Mouse (Mus musculus) MEL (cell line): Measurements from ENCODE around the gene Spg21. TPM values are rescaled to one million over a fixed set of nuclear protein-coding genes. Genes with fewer than 3 reads are reported as not detected.

Experiments
- DNase-seq: peaks from one replicate; pipeline ENCODE4 v3.0.0; 2011; ENCODE audit warnings: low read depth, low spot score
- H3K27ac ChIP-seq: 2 replicates; pipeline ENCODE4 v1.5.1; 2012; ENCODE audit warnings: low read depth, mild to moderate bottlenecking, control low read depth, low read length, moderate library complexity; ENCODE audit not compliant: control insufficient read depth
- H3K27me3 ChIP-seq, 2 experiments: fragments of 150-350 bp in 1 of 2; sonication (generic) in 1 of 2; 2 replicates each; pipeline ENCODE4 v1.6.1; 2012; ENCODE audit warnings: low read length in 2 of 2, mild to moderate bottlenecking in 2 of 2, improper control_type of control experiment in 1 of 2, moderate library complexity in 1 of 2; ENCODE audit not compliant: insufficient read depth in 2 of 2, control insufficient read depth in 1 of 2
- H3K36me3 ChIP-seq, 2 experiments: 2 replicates each; pipeline ENCODE4 v1.6.1; 2012 to 2014; ENCODE audit warnings: low read length in 2 of 2, improper control_type of control experiment in 1 of 2, inconsistent platforms in 1 of 2, mild to moderate bottlenecking in 1 of 2; ENCODE audit not compliant: insufficient read depth in 2 of 2, control insufficient read depth in 1 of 2
- H3K4me1 ChIP-seq, 2 experiments: fragments of 150-350 bp in 1 of 2; sonication (generic) in 1 of 2; 2 replicates each; pipeline ENCODE4 v1.6.1; 2012; ENCODE audit warnings: low read length in 2 of 2, improper control_type of control experiment in 1 of 2, mild to moderate bottlenecking in 1 of 2; ENCODE audit not compliant: insufficient read depth in 2 of 2, control insufficient read depth in 1 of 2
- H3K4me3 ChIP-seq, 2 experiments: fragments of 150-350 bp in 1 of 2; sonication (generic) in 1 of 2; 2 replicates each; pipeline ENCODE4 v1.5.1; 2012; ENCODE audit warnings: low read depth in 2 of 2, low read length in 2 of 2, mild to moderate bottlenecking in 2 of 2, moderate library complexity in 2 of 2, control low read depth in 1 of 2, improper control_type of control experiment in 1 of 2; ENCODE audit not compliant: control insufficient read depth in 1 of 2, insufficient read depth in 1 of 2
- H3K79me2 ChIP-seq: 2 replicates; pipeline ENCODE4 v1.6.1; 2012; ENCODE audit warnings: mild to moderate bottlenecking, low read length, moderate library complexity; ENCODE audit not compliant: control insufficient read depth, poor library complexity, insufficient read depth
- H3K9ac ChIP-seq: 2 replicates; pipeline ENCODE4 v1.6.1; 2012; ENCODE audit warnings: low read depth, mild to moderate bottlenecking, control low read depth, low read length, moderate library complexity; ENCODE audit not compliant: control insufficient read depth, poor library complexity, severe bottlenecking
- H3K9me3 ChIP-seq: fragments of 150-350 bp; sonication (generic); replicated peaks from 2 replicates; pipeline ENCODE4 v1.6.1; 2012; ENCODE audit warnings: mild to moderate bottlenecking, low read length, improper control_type of control experiment, moderate library complexity; ENCODE audit not compliant: insufficient read depth
- CHD2 ChIP-seq: IDR thresholded peaks from 2 replicates; pipeline ENCODE4 v1.6.1; 2011; ENCODE audit warnings: low read length, improper control_type of control experiment
- CTCF ChIP-seq, 3 experiments: IDR thresholded peaks in 2 of 3; conservative IDR thresholded peaks in 1 of 3; 2 replicates each; pipeline ENCODE4 v1.5.1; 2011 to 2012; ENCODE audit warnings: low read length in 3 of 3, low read depth in 2 of 3, mild to moderate bottlenecking in 2 of 3, improper control_type of control experiment in 1 of 3, inconsistent platforms in 1 of 3, mixed read lengths in 1 of 3, moderate library complexity in 1 of 3; ENCODE audit not compliant: control insufficient read depth in 1 of 3, insufficient read depth in 1 of 3, poor library complexity in 1 of 3, severe bottlenecking in 1 of 3
- E2F4 ChIP-seq: IDR thresholded peaks from 2 replicates; pipeline ENCODE4 v1.6.1; 2011; ENCODE audit warnings: low read depth, low read length, improper control_type of control experiment, borderline replicate concordance
- ELF1 ChIP-seq: IDR thresholded peaks from 2 replicates; pipeline ENCODE4 v1.6.1; 2014; ENCODE audit warnings: low read depth, mild to moderate bottlenecking, inconsistent platforms, low read length, improper control_type of control experiment, moderate library complexity
- ETS1 ChIP-seq: IDR thresholded peaks from 2 replicates; pipeline ENCODE4 v1.6.1; 2012; ENCODE audit warnings: low read depth, mild to moderate bottlenecking, inconsistent platforms, low read length, improper control_type of control experiment, moderate library complexity
- GABPA ChIP-seq: IDR thresholded peaks from 2 replicates; pipeline ENCODE4 v1.6.1; 2012; ENCODE audit warnings: low read depth, mild to moderate bottlenecking, inconsistent platforms, low read length, improper control_type of control experiment, moderate library complexity
- GATA1 ChIP-seq: IDR thresholded peaks from 2 replicates; pipeline ENCODE4 v1.6.1; 2011; ENCODE audit warnings: low read depth, low read length, improper control_type of control experiment
- KAT2A ChIP-seq: conservative IDR thresholded peaks from 2 replicates; pipeline ENCODE4 v1.6.1; 2012; ENCODE audit warnings: low read depth, low read length, improper control_type of control experiment, inconsistent platforms
- MAFK ChIP-seq: IDR thresholded peaks from 2 replicates; pipeline ENCODE4 v1.6.1; 2011; ENCODE audit warnings: low read depth, mild to moderate bottlenecking, low read length, improper control_type of control experiment, borderline replicate concordance
- MAX ChIP-seq: IDR thresholded peaks from 2 replicates; pipeline ENCODE4 v1.6.1; 2011; ENCODE audit warnings: low read length, improper control_type of control experiment
- MAZ ChIP-seq: IDR thresholded peaks from 2 replicates; pipeline ENCODE4 v1.6.1; 2012; ENCODE audit warnings: low read depth, mild to moderate bottlenecking, inconsistent platforms, low read length, improper control_type of control experiment
- MEF2A ChIP-seq: IDR thresholded peaks from 2 replicates; pipeline ENCODE4 v1.6.1; 2014; ENCODE audit warnings: low read depth, mild to moderate bottlenecking, inconsistent platforms, low read length, improper control_type of control experiment; ENCODE audit not compliant: poor library complexity, insufficient replicate concordance, severe bottlenecking; ENCODE audit errors: extremely low read depth
- MXI1 ChIP-seq: IDR thresholded peaks from 2 replicates; pipeline ENCODE4 v1.6.1; 2011; ENCODE audit warnings: mild to moderate bottlenecking, low read depth, low read length, improper control_type of control experiment
- MYB ChIP-seq: IDR thresholded peaks from 2 replicates; pipeline ENCODE4 v1.6.1; 2011; ENCODE audit warnings: mild to moderate bottlenecking, low read depth, low read length, improper control_type of control experiment
- MYC ChIP-seq: IDR thresholded peaks from 2 replicates; pipeline ENCODE4 v1.6.1; 2011; ENCODE audit warnings: low read depth, mild to moderate bottlenecking, low read length, improper control_type of control experiment, moderate library complexity
- NELFE ChIP-seq: IDR thresholded peaks from 2 replicates; pipeline ENCODE4 v1.6.1; 2011; ENCODE audit warnings: low read depth, low read length, improper control_type of control experiment
- NRF1 ChIP-seq: IDR thresholded peaks from 2 replicates; pipeline ENCODE4 v1.6.1; 2014; ENCODE audit warnings: low read depth, mild to moderate bottlenecking, inconsistent platforms, low read length, improper control_type of control experiment, moderate library complexity; ENCODE audit not compliant: poor library complexity, insufficient read depth, severe bottlenecking
- POLR2AphosphoS2 ChIP-seq: IDR thresholded peaks from 2 replicates; pipeline ENCODE4 v1.6.1; 2011; ENCODE audit warnings: low read length, improper control_type of control experiment
- RAD21 ChIP-seq: IDR thresholded peaks from 2 replicates; pipeline ENCODE4 v1.6.1; 2011; ENCODE audit warnings: mild to moderate bottlenecking, low read depth, low read length, improper control_type of control experiment
- RCOR1 ChIP-seq: IDR thresholded peaks from 2 replicates; pipeline ENCODE4 v1.6.1; 2012; ENCODE audit warnings: low read depth, mild to moderate bottlenecking, inconsistent platforms, low read length, improper control_type of control experiment
- SIN3A ChIP-seq: IDR thresholded peaks from 2 replicates; pipeline ENCODE4 v1.6.1; 2012; ENCODE audit warnings: low read length, improper control_type of control experiment, inconsistent platforms
- SMC3 ChIP-seq: IDR thresholded peaks from 2 replicates; pipeline ENCODE4 v1.6.1; 2011; ENCODE audit warnings: low read depth, low read length, improper control_type of control experiment
- TAL1 ChIP-seq: IDR thresholded peaks from 2 replicates; pipeline ENCODE4 v1.6.1; 2012; ENCODE audit warnings: mild to moderate bottlenecking, inconsistent platforms, low read length, moderate library complexity, mixed read lengths
- TBP ChIP-seq: IDR thresholded peaks from 2 replicates; pipeline ENCODE4 v1.8.0; 2011; ENCODE audit warnings: low read depth, low read length, improper control_type of control experiment
- TCF12 ChIP-seq: IDR thresholded peaks from 2 replicates; pipeline ENCODE4 v1.6.1; 2014; ENCODE audit warnings: low read depth, mild to moderate bottlenecking, inconsistent platforms, low read length, improper control_type of control experiment, moderate library complexity
- UBTF ChIP-seq: IDR thresholded peaks from 2 replicates; pipeline ENCODE4 v1.6.1; 2012; ENCODE audit warnings: low read depth, mild to moderate bottlenecking, inconsistent platforms, low read length, improper control_type of control experiment, moderate library complexity, borderline replicate concordance; ENCODE audit not compliant: insufficient read depth
- USF1 ChIP-seq: IDR thresholded peaks from 2 replicates; pipeline ENCODE4 v1.6.1; 2014; ENCODE audit warnings: low read depth, mild to moderate bottlenecking, inconsistent platforms, low read length, improper control_type of control experiment, moderate library complexity
- USF2 ChIP-seq, 2 experiments: IDR thresholded peaks; 2 replicates each; pipeline ENCODE4 v1.6.1; 2011 to 2012; ENCODE audit warnings: improper control_type of control experiment in 2 of 2, low read length in 2 of 2, borderline replicate concordance in 1 of 2, inconsistent platforms in 1 of 2, low read depth in 1 of 2, mild to moderate bottlenecking in 1 of 2; ENCODE audit not compliant: insufficient read depth in 1 of 2
- ZC3H11A ChIP-seq: IDR thresholded peaks from 2 replicates; pipeline ENCODE4 v1.6.1; 2012; ENCODE audit warnings: low read depth, mild to moderate bottlenecking, inconsistent platforms, low read length, improper control_type of control experiment
- ZKSCAN1 ChIP-seq: IDR thresholded peaks from 2 replicates; pipeline ENCODE4 v1.6.1; 2012; ENCODE audit warnings: low read depth, mild to moderate bottlenecking, inconsistent platforms, low read length, improper control_type of control experiment, moderate library complexity
- polyA plus RNA-seq, 2 experiments: library from polyadenylated mRNA; stranded (reverse) in 1 of 2; unstranded in 1 of 2; fragments of >175 nt in 1 of 2; fragments of >200 nt in 1 of 2; gene quantifications; 2 replicates each; pipeline versions ENCODE4 v1.2.1 to v1.2.4; 2012; ENCODE audit warnings: low replicate concordance in 2 of 2, low read depth in 1 of 2; ENCODE audit not compliant: insufficient read length in 2 of 2, insufficient read depth in 1 of 2, missing spikeins in 1 of 2
- total RNA-seq: library from RNA; depleted of rRNA; stranded (reverse); fragments of 300-350 nt; gene quantifications from 2 replicates; pipeline ENCODE4 v1.2.3, GENCODE M21; 2012

The Spg21 gene
- total and polyA plus RNA-seq, 3 experiments, result 21.7 to 25.9 TPM; not detected in 1

DNA sequence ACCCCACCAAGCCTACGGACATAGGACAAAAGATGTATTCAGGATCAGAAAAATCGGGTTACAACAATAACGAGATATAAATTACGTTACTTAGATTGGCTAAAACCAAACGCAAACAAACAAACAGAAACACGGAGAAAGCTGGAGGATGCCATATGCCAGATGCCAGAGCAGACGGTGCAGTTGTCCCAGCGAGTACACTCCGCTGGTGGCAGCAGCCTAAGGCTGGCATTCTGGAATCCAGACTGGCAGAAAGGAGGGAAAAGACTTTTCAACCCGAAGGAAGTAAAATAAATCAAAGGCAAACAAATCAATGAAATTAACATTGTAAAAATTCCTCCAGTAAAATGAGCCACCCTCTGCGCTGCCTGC, 59.7 kb downstream of the Spg21 start:
- Histone ChIP-seq H3K9me3 (no peaks in the 10 kb centered on the region), H3K4me1 (peaks cover 0 to 3% of the 10 kb centered on the region in 2 experiments; a peak in 2 of 4 replicates), H3K4me3 (no peak overlapping the region), H3K27me3 (no peaks in the 10 kb centered on the region), H3K27ac (no peak overlapping the region), H3K9ac (no peak overlapping the region), H3K79me2 (no peaks in the 10 kb centered on the region), H3K36me3 (no peaks in the 10 kb centered on the region)
- TF ChIP-seq SIN3A (no peak), KAT2A (no peak), TBP (no peak), UBTF (no peak), MAZ (no peak), MEF2A (no peak)
- DNase-seq, result no peak

DNA sequence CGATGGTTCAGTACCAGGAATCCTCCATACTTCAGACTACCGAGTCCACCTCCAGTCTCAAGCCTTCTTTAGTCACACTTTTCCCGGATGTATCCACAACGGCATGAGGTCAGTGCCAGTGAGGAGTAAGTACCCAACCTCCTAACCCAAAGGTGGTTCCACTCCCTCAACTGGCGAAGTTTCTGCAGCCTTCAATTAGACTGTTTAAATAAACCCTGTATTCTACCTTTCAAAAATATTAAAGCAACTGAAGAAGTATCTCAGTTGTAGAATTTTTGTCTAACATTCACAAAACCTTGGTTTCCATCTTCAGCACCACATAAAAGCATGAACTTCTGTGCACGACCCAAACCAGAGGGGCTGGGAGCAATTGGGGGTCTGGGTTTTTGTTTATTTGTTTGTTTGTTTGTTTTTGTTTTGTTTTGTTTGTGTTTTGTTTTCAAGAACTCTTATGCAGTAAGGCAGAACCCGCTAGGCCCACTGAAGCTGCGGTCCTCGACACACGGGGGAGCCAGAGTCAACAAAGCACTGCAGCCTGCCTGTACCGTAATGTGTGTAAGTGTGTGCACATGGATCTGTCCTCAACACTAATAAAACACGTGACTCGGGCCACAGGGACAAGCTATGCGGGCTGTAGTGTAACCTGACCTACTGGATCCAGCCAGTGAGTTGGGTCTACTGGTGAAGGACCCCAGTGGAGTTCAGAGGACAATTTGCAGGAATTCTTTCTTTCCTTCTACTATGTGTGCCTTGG, 63.0 kb downstream of the Spg21 start:
- Histone ChIP-seq H3K4me1 (peaks cover 0 to 12% of the 10 kb centered on the region in 2 experiments; a peak in 3 of 4 replicates), H3K9me3 (no peaks in the 10 kb centered on the region), H3K36me3 (peaks cover 0 to 3% of the 10 kb centered on the region in 2 experiments; a peak in 2 of 4 replicates), H3K4me3 (peak overlapping the region in 1 of 2 experiments; percentile 42; a peak in 1 of 4 replicates), H3K27ac (no peak overlapping the region), H3K27me3 (no peaks in the 10 kb centered on the region), H3K9ac (peak overlapping the region; percentile 32; the same call in 1 of the 2 replicates), H3K79me2 (no peaks in the 10 kb centered on the region)
- DNase-seq, result peak; percentile 88
- TF ChIP-seq MYC, result peak; percentile 89
- no peak for TF ChIP-seq TBP
- peak; percentile 99 for TF ChIP-seq RAD21
- TF ChIP-seq NELFE, result no peak
- TF ChIP-seq SMC3, result peak; percentile 99
- 0 out of 2 replicates have a peak, but pooled peaks have one; percentile 14 for TF ChIP-seq TCF12
- peak; percentile 86 to 98 (median 95) for TF ChIP-seq CTCF (IDR thresholded peaks at IDR 0.05 in 2 of 3, conservative IDR thresholded peaks at IDR 0.05 in 1 of 3; ENCODE audit: control insufficient read depth in 1 of 3, insufficient read depth in 1 of 3, low read depth in 2 of 3, low read length in 3 of 3, poor library complexity in 1 of 3, severe bottlenecking in 1 of 3)
- TF ChIP-seq GABPA, result peak; percentile 10; the same call in 1 of the 2 replicates
- no peak for TF ChIP-seq ZKSCAN1
- peak in 1 of 2 experiments; percentile 44; a peak in 1 of 4 replicates for TF ChIP-seq USF2 (IDR thresholded peaks at IDR 0.05; ENCODE audit: borderline replicate concordance in 1 of 2, insufficient read depth in 1 of 2, low read depth in 1 of 2, low read length in 2 of 2)
- peak; percentile 90 for TF ChIP-seq USF1
- TF ChIP-seq GATA1, result no peak
- no peak for TF ChIP-seq E2F4
- TF ChIP-seq POLR2AphosphoS2, result no peak
- no peak for TF ChIP-seq ELF1
- TF ChIP-seq MEF2A, result no peak
- peak; percentile 100 for TF ChIP-seq MXI1
- no peak for TF ChIP-seq ETS1
- TF ChIP-seq MAFK, result no peak
- no peak for TF ChIP-seq CHD2
- peak; percentile 98 for TF ChIP-seq ZC3H11A
- TF ChIP-seq NRF1, result no peak
- no peak for TF ChIP-seq RCOR1
- peak; percentile 95 for TF ChIP-seq MAX
- TF ChIP-seq MYB, result no peak
- no peak for TF ChIP-seq TAL1
